Mouse (Mus musculus): ENCODE data around the gene Cdc42se2. TPM values are rescaled to one million over a fixed set of nuclear protein-coding genes. Genes with fewer than 3 reads are reported as not detected.
A peak's percentile ranks its signal among the peaks of the same experiment; 100 is the strongest.

The Cdc42se2 gene
- polyA plus RNA-seq, 1 experiment from 2014 or later: 72.1 TPM

- 80% methylated on average over 4 of the region's 4 CpGs for WGBS
- no peak overlapping the region for H3K27ac ChIP-seq (replicated peaks; ENCODE audit: low read depth, low read length)
- H3K9me3 ChIP-seq (ENCODE audit: control insufficient read depth, low read length): no peaks in the 10 kb centered on the region
- no peak overlapping the region for H3K9ac ChIP-seq (ENCODE audit: low read depth, low read length)
- peaks cover 52% of the 10 kb centered on the region for H3K36me3 ChIP-seq (ENCODE audit: control insufficient read depth, insufficient read depth, low read length)
- no peaks in the 10 kb centered on the region for H3K4me1 ChIP-seq (ENCODE audit: control insufficient read depth, insufficient read depth, low read length)
- H3K27me3 ChIP-seq (replicated peaks; ENCODE audit: control insufficient read depth, insufficient read depth, low read length): no peaks in the 10 kb centered on the region
- DNase-seq (ENCODE audit: low spot score): peak; percentile 50
- no peak overlapping the region for H3K4me3 ChIP-seq (ENCODE audit: low read depth, low read length)
- H3K4me2 ChIP-seq (ENCODE audit: low read depth, low read length): no peak overlapping the region
- ATAC-seq (ENCODE audit: low read depth): peak; percentile 57; the same call in 1 of the 2 replicates
These were observed 63.0 kb downstream of the Cdc42se2 start for GRCm38 (mm10) chr11:54724353-54725034.

GRCm38 (mm10) chr11:54722057-54722456 lies 65.4 kb downstream of the Cdc42se2 start:
- no peak overlapping the region for H3K4me2 ChIP-seq (ENCODE audit: low read depth, low read length)
- ATAC-seq (ENCODE audit: low read depth): no peak
- H3K9me3 ChIP-seq (ENCODE audit: control insufficient read depth, low read length): no peaks in the 10 kb centered on the region
- H3K36me3 ChIP-seq (ENCODE audit: control insufficient read depth, insufficient read depth, low read length): peaks cover 50% of the 10 kb centered on the region
- WGBS: 89% methylated on average over 6 of the region's 6 CpGs
- H3K27ac ChIP-seq (replicated peaks; ENCODE audit: low read depth, low read length): no peak overlapping the region
- H3K9ac ChIP-seq (ENCODE audit: low read depth, low read length): no peak overlapping the region
- no peak for DNase-seq (ENCODE audit: low spot score)
- H3K4me1 ChIP-seq (ENCODE audit: control insufficient read depth, insufficient read depth, low read length): no peaks in the 10 kb centered on the region
- H3K4me3 ChIP-seq (ENCODE audit: low read depth, low read length): no peak overlapping the region
- no peaks in the 10 kb centered on the region for H3K27me3 ChIP-seq (replicated peaks; ENCODE audit: control insufficient read depth, insufficient read depth, low read length)

GRCm38 (mm10) chr11:54718601-54719000 lies 68.9 kb downstream of the Cdc42se2 start:
- no peak for ATAC-seq (ENCODE audit: low read depth)
- no peak overlapping the region for H3K4me3 ChIP-seq (ENCODE audit: low read depth, low read length)
- no peak overlapping the region for H3K27ac ChIP-seq (replicated peaks; ENCODE audit: low read depth, low read length)
- peaks cover 57% of the 10 kb centered on the region for H3K36me3 ChIP-seq (ENCODE audit: control insufficient read depth, insufficient read depth, low read length)
- DNase-seq (ENCODE audit: low spot score): no peak
- H3K9me3 ChIP-seq (ENCODE audit: control insufficient read depth, low read length): no peaks in the 10 kb centered on the region
- no peaks in the 10 kb centered on the region for H3K4me1 ChIP-seq (ENCODE audit: control insufficient read depth, insufficient read depth, low read length)
- H3K9ac ChIP-seq (ENCODE audit: low read depth, low read length): no peak overlapping the region
- H3K27me3 ChIP-seq (replicated peaks; ENCODE audit: control insufficient read depth, insufficient read depth, low read length): no peaks in the 10 kb centered on the region
- 80% methylated on average over 3 of the region's 3 CpGs for WGBS
- no peak overlapping the region for H3K4me2 ChIP-seq (ENCODE audit: low read depth, low read length)

- H3K9me3 ChIP-seq (ENCODE audit: control insufficient read depth, low read length): no peaks in the 10 kb centered on the region
- H3K36me3 ChIP-seq (ENCODE audit: control insufficient read depth, insufficient read depth, low read length): peaks cover 50% of the 10 kb centered on the region
- 75% methylated on average over 3 of the region's 3 CpGs for WGBS
- DNase-seq (ENCODE audit: low spot score) (no peak), ATAC-seq (ENCODE audit: low read depth) (no peak)
- no peak overlapping the region for H3K27ac ChIP-seq (replicated peaks; ENCODE audit: low read depth, low read length)
- no peak overlapping the region for H3K9ac ChIP-seq (ENCODE audit: low read depth, low read length)
- H3K4me3 ChIP-seq (ENCODE audit: low read depth, low read length): no peak overlapping the region
- H3K4me1 ChIP-seq (ENCODE audit: control insufficient read depth, insufficient read depth, low read length): no peaks in the 10 kb centered on the region
- no peaks in the 10 kb centered on the region for H3K27me3 ChIP-seq (replicated peaks; ENCODE audit: control insufficient read depth, insufficient read depth, low read length)
- H3K4me2 ChIP-seq (ENCODE audit: low read depth, low read length): no peak overlapping the region
These were observed 69.6 kb downstream of the Cdc42se2 start for GRCm38 (mm10) chr11:54717893-54718292.

- no peak for ATAC-seq (ENCODE audit: low read depth)
- H3K36me3 ChIP-seq (ENCODE audit: control insufficient read depth, insufficient read depth, low read length): peaks cover 20% of the 10 kb centered on the region
- H3K4me1 ChIP-seq (ENCODE audit: control insufficient read depth, insufficient read depth, low read length): no peaks in the 10 kb centered on the region
- H3K9me3 ChIP-seq (ENCODE audit: control insufficient read depth, low read length): no peaks in the 10 kb centered on the region
- H3K27ac ChIP-seq (replicated peaks; ENCODE audit: low read depth, low read length): no peak overlapping the region
- H3K9ac ChIP-seq (ENCODE audit: low read depth, low read length): no peak overlapping the region
- 61% methylated on average over 2 of the region's 2 CpGs for WGBS
- H3K4me2 ChIP-seq (ENCODE audit: low read depth, low read length): no peak overlapping the region
- no peaks in the 10 kb centered on the region for H3K27me3 ChIP-seq (replicated peaks; ENCODE audit: control insufficient read depth, insufficient read depth, low read length)
- DNase-seq (ENCODE audit: low spot score): no peak
- H3K4me3 ChIP-seq (ENCODE audit: low read depth, low read length): no peak overlapping the region
These were observed 74.6 kb downstream of the Cdc42se2 start for GRCm38 (mm10) chr11:54712849-54713248.

- no peak overlapping the region for H3K27ac ChIP-seq (replicated peaks; ENCODE audit: low read depth, low read length)
- 81% methylated on average over 4 of the region's 4 CpGs for WGBS
- no peak for DNase-seq (ENCODE audit: low spot score)
- H3K27me3 ChIP-seq (replicated peaks; ENCODE audit: control insufficient read depth, insufficient read depth, low read length): no peaks in the 10 kb centered on the region
- H3K4me3 ChIP-seq (ENCODE audit: low read depth, low read length): no peak overlapping the region
- no peak overlapping the region for H3K9ac ChIP-seq (ENCODE audit: low read depth, low read length)
- peaks cover 6% of the 10 kb centered on the region for H3K36me3 ChIP-seq (ENCODE audit: control insufficient read depth, insufficient read depth, low read length)
- no peak overlapping the region for H3K4me2 ChIP-seq (ENCODE audit: low read depth, low read length)
- no peak for ATAC-seq (ENCODE audit: low read depth)
- no peaks in the 10 kb centered on the region for H3K4me1 ChIP-seq (ENCODE audit: control insufficient read depth, insufficient read depth, low read length)
- no peaks in the 10 kb centered on the region for H3K9me3 ChIP-seq (ENCODE audit: control insufficient read depth, low read length)
These were observed 76.8 kb downstream of the Cdc42se2 start for GRCm38 (mm10) chr11:54710512-54711293.

GRCm38 (mm10) chr11:54709645-54710044 lies 77.8 kb downstream of the Cdc42se2 start:
- WGBS: 45% methylated on average over 2 of the region's 2 CpGs
- ATAC-seq (ENCODE audit: low read depth): no peak

GRCm38 (mm10) chr11:54708153-54708552 lies 79.3 kb downstream of the Cdc42se2 start:
- ATAC-seq (ENCODE audit: low read depth): no peak
- no peak overlapping the region for H3K4me2 ChIP-seq (ENCODE audit: low read depth, low read length)

More at GRCm38 (mm10) chr11:54709645-54710044, 77.8 kb downstream of the Cdc42se2 start:
- no peak for DNase-seq (ENCODE audit: low spot score)
- H3K27ac ChIP-seq (replicated peaks; ENCODE audit: low read depth, low read length): no peak overlapping the region
- H3K36me3 ChIP-seq (ENCODE audit: control insufficient read depth, insufficient read depth, low read length): 0 out of 2 replicates have a peak, but pooled peaks cover 4% of the 10 kb centered on the region
- no peaks in the 10 kb centered on the region for H3K4me1 ChIP-seq (ENCODE audit: control insufficient read depth, insufficient read depth, low read length)
- no peaks in the 10 kb centered on the region for H3K27me3 ChIP-seq (replicated peaks; ENCODE audit: control insufficient read depth, insufficient read depth, low read length)
- no peak overlapping the region; the same call in 1 of the 2 replicates for H3K9ac ChIP-seq (ENCODE audit: low read depth, low read length)
- H3K4me3 ChIP-seq (ENCODE audit: low read depth, low read length): no peak overlapping the region
- H3K4me2 ChIP-seq (ENCODE audit: low read depth, low read length): no peak overlapping the region
- H3K9me3 ChIP-seq (ENCODE audit: control insufficient read depth, low read length): no peaks in the 10 kb centered on the region

More at GRCm38 (mm10) chr11:54708153-54708552, 79.3 kb downstream of the Cdc42se2 start:
- no peak overlapping the region for H3K27ac ChIP-seq (replicated peaks; ENCODE audit: low read depth, low read length)
- no peak for DNase-seq (ENCODE audit: low spot score)
- no peaks in the 10 kb centered on the region for H3K4me1 ChIP-seq (ENCODE audit: control insufficient read depth, insufficient read depth, low read length)
- H3K9ac ChIP-seq (ENCODE audit: low read depth, low read length): no peak overlapping the region
- H3K4me3 ChIP-seq (ENCODE audit: low read depth, low read length): no peak overlapping the region
- 83% methylated on average over 2 of the region's 2 CpGs for WGBS
- H3K36me3 ChIP-seq (ENCODE audit: control insufficient read depth, insufficient read depth, low read length): 0 out of 2 replicates have a peak, but pooled peaks cover 4% of the 10 kb centered on the region
- no peaks in the 10 kb centered on the region for H3K27me3 ChIP-seq (replicated peaks; ENCODE audit: control insufficient read depth, insufficient read depth, low read length)
- no peaks in the 10 kb centered on the region for H3K9me3 ChIP-seq (ENCODE audit: control insufficient read depth, low read length)

All from embryonic facial prominence, embryonic 14.5 days (tissue).